Mouse (Mus musculus): ENCODE measurements around the gene Insm2.
"Not testable (repeated sequence)": the region's sequence is repeated elsewhere in the genome, so short reads cannot be mapped to it uniquely, and the experiment has no call there.

Gene Insm2

GRCm38 (mm10) chr12:55598887-55599561, at the start of gene Insm2:
Gene Insm2, plus strand, starts transcription at chr12:55599427.
- DNase-seq (ENCODE audit: low spot score in 2 of 2) = peak in 1 of 2 experiments; percentile 15

GRCm38 (mm10) chr12:55554901-55555300, 44.3 kb upstream of the Insm2 start:
- not testable (repeated sequence) for DNase-seq (ENCODE audit: low spot score in 2 of 2)

DNA sequence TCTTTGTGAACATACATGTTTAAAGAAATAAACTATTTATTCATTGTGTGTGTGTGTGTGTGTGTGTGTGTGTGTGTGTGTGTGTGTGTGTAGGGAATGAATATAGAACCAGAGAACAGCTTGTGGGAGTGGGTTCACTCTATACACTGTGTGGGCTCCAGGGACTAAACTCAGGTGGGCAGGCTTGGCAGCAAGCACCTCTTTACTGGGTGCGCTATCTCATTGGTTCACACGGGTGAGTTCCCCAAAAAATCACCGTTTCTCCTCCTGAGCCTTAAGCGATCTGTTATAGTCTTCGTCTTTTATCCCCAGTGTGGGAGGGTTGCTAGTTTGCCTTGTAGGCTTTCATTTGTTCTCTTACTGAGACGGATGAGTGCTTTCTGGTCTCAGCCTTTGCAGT, 41.4 kb upstream of the Insm2 start:
- DNase-seq (ENCODE audit: low spot score in 2 of 2) = no peak

- no peak for DNase-seq (ENCODE audit: low spot score in 2 of 2)
Observed at GRCm38 (mm10) chr12:55559184-55559855, 39.9 kb upstream of the Insm2 start.

GRCm38 (mm10) chr12:55560025-55560690, 39.1 kb upstream of the Insm2 start:
- DNase-seq (ENCODE audit: low spot score in 2 of 2) = no peak

GRCm38 (mm10) chr12:55563742-55564141, 35.5 kb upstream of the Insm2 start:
- DNase-seq (ENCODE audit: low spot score in 2 of 2) = no peak

- DNase-seq (ENCODE audit: low spot score in 2 of 2) = no peak
Observed at GRCm38 (mm10) chr12:55564187-55564963, 34.9 kb upstream of the Insm2 start.

DNA sequence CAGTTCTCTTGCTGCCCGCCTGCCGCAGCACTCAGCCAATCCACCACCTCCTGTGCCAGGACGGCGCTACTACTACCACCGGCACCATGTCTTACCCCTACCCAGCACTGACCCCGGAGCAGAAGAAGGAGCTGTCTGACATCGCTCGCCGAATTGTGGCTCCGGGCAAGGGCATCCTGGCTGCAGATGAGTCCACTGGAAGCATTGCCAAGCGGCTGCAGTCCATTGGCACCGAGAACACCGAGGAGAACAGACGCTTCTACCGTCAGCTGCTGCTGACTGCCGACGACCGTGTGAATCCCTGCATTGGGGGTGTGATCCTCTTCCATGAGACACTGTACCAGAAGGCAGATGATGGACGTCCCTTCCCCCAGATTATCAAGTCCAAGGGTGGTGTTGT, 34.0 kb upstream of the Insm2 start, which contains the start of gene Aldoart2:
TSS of gene Aldoart2 (plus strand) at position 34 of the 400 bp plus-strand sequence.
- no peak for DNase-seq (ENCODE audit: low spot score in 2 of 2)

DNA sequence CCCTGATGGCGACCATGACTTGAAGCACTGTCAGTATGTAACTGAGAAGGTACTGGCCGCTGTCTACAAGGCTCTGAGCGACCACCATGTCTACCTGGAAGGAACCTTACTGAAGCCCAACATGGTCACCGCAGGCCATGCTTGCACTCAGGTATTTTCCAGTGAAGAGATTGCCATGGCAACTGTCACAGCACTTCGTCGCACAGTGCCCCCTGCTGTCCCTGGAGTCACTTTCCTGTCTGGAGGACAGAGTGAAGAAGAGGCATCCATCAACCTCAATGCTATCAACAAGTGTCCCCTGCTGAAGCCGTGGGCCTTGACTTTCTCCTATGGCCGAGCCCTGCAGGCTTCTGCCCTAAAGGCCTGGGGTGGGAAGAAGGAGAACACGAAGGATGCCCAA, 33.4 kb upstream of the Insm2 start:
- DNase-seq (ENCODE audit: low spot score in 2 of 2) = no peak

- DNase-seq (ENCODE audit: low spot score in 2 of 2) = no peak
Observed at GRCm38 (mm10) chr12:55566837-55567236, 32.4 kb upstream of the Insm2 start.

GRCm38 (mm10) chr12:55568466-55568865, 30.8 kb upstream of the Insm2 start:
- no peak for DNase-seq (ENCODE audit: low spot score in 2 of 2)

- no peak for DNase-seq (ENCODE audit: low spot score in 2 of 2)
Observed at GRCm38 (mm10) chr12:55569676-55570075, 29.6 kb upstream of the Insm2 start.

DNA sequence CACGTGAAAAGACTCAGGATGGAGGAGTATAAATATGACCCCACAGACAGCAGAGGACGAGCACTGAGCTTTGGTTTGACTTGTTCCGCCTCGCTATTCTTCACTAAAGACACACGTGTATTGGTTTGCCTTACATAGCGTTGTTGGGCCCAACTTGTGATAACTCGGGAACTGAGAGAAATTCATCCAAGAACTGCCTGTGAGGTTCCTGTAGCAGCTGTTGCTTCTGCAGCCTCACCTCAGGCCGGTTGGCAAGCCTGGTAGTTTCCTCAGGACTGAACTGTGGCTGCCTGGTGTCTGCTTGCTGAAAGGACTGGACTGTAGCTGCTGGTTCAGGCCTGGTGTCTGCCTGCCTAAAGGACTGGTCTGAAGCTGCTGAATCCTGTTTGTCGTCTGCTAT, 28.6 kb upstream of the Insm2 start:
- no peak for DNase-seq (ENCODE audit: low spot score in 2 of 2)

- no peak for DNase-seq (ENCODE audit: low spot score in 2 of 2)
Observed at GRCm38 (mm10) chr12:55571181-55571580, 28.0 kb upstream of the Insm2 start.

DNA sequence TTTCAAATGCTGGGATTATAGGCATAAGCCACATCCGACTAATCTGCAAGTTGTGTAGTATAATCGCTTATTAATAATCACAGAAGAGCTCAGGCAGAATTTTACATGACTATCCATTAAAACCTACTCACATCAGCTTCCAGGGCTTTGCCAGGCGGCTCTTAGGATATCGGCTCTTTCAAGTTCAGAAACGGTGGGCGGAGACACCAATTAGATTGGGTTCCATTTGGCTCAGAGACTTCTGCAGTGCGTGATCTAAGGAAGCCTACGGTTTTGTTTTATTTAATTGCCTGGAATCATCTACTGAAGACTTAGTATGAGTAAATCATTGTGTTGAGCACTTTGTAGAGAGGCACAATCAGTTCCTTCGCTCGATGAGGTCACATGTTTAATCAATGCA, 27.6 kb upstream of the Insm2 start:
- no peak for DNase-seq (ENCODE audit: low spot score in 2 of 2)

- DNase-seq (ENCODE audit: low spot score in 2 of 2) = no peak
Observed at GRCm38 (mm10) chr12:55573089-55573488, 26.1 kb upstream of the Insm2 start.

- DNase-seq (ENCODE audit: low spot score in 2 of 2) = no peak
Observed at GRCm38 (mm10) chr12:55573794-55574193, 25.4 kb upstream of the Insm2 start.

- not testable (repeated sequence) for DNase-seq (ENCODE audit: low spot score in 2 of 2)
Observed at GRCm38 (mm10) chr12:55586936-55587335, 12.3 kb upstream of the Insm2 start.

DNA sequence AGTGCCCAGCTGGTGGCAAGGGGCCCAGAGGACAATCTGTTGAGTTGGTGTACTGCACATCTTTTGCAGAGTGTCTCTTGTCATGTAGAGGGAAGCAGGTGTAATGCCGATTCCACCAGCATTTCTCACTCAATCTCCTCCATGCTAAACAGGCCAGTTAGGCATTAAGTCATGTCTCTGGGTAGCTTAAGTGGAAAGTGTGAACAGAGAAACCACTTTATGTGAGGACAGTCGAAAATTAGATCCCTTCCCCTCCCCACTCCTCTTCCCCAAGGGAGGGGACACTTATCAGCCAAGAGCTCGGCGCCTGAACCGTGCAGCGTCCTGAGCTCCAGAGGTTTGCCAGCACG, 715 bp upstream of the Insm2 start:
- DNase-seq (ENCODE audit: low spot score in 2 of 2) = no peak

DNA sequence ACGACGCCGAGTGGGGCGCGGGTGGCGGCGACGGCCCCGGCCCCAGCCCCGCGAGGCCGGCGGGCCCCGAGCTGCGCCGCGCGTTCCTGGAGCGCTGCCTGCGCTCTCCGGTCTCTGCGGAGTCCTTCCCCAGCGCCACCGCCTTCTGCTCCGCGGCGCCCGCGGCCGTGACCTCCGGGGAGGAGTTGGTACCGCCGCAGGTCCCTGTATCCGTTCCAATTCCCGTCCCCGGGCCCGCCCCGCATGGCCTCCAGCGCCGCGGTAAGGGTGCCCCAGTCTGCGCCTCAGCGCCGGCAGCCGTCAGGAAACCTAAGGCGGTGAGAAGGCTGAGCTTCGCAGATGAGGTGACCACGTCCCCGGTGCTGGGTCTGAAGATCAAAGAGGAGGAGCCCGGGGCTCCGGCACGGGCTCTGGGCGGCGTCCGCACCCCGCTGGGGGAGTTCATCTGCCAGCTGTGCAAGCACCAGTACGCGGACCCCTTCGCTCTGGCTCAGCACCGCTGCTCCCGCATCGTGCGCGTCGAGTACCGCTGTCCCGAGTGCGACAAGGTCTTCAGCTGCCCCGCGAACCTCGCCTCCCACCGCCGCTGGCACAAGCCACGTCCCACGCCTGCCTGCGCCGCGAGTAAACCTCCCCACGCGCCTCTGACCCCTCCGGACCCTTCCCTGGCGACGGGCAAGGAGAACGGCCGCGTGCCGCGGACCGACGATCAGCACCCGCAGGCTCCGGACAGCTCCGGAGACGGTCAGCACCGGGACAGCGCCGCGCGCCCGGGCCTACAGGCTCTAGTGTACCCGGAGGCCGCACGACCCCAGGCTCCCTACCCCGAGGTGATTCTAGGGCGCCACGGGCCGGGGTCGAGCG, 644 bp downstream of the Insm2 start:
- peak in 1 of 2 experiments; percentile 37 for DNase-seq (ENCODE audit: low spot score in 2 of 2)

DNA sequence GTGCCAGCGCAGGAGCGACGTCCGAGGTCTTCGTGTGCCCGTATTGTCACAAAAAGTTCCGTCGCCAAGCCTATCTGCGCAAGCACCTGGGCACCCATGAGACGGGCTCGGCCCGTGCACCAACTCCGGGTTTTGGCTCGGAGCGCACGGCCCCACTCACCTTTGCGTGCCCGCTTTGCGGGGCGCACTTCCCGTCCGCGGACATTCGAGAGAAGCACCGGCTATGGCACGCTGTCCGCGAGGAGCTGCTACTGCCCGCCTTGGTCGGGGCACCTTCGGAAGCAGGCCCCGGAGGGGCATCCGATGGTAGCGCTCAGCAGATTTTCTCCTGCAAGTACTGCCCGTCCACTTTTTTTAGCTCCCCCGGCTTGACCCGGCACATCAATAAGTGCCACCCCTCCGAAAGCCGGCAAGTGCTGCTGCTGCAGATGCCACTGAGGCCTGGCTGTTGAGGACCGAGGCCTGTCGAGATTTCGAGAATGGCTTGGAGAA, 1.3 kb downstream of the Insm2 start:
- DNase-seq (ENCODE audit: low spot score in 2 of 2) = no peak

Measured in frontal cortex, postnatal 10 days (tissue).